Mouse (Mus musculus) CH12.LX (cell line): ENCODE data around the gene Mpo. TPM values are rescaled to one million over a fixed set of nuclear protein-coding genes. Genes with fewer than 3 reads are reported as not detected.
A peak's percentile ranks its signal among the peaks of the same experiment; 100 is the strongest.

Source experiments
- DNase-seq: peaks from one replicate; pipeline ENCODE4 v3.0.0-alpha.2; 2013; ENCODE audit errors: extremely low read depth
- H3K27ac ChIP-seq: 2 replicates; pipeline ENCODE4 v1.5.1; 2012; ENCODE audit warnings: low read depth, mild to moderate bottlenecking, control low read depth, moderate library complexity; ENCODE audit not compliant: insufficient read depth
- H3K27me3 ChIP-seq: replicated peaks from 2 replicates; pipeline ENCODE3; 2012; ENCODE audit warnings: inconsistent platforms
- H3K36me3 ChIP-seq, 2 experiments: replicated peaks in 1 of 2; 2 replicates each; pipeline versions ENCODE3 to v1.6.1; 2012; ENCODE audit warnings: inconsistent platforms in 1 of 2, low read length in 1 of 2, mild to moderate bottlenecking in 1 of 2, mixed read lengths in 1 of 2, moderate library complexity in 1 of 2; ENCODE audit not compliant: control insufficient read depth in 1 of 2, insufficient read depth in 1 of 2
- H3K4me1 ChIP-seq, 2 experiments: 2 replicates each; pipeline ENCODE4 v1.6.1; 2012; ENCODE audit warnings: inconsistent platforms in 1 of 2, moderate library complexity in 1 of 2; ENCODE audit not compliant: insufficient read depth in 2 of 2, control insufficient read depth in 1 of 2
- H3K4me2 ChIP-seq: 2 replicates; pipeline ENCODE4 v1.6.1; 2012; ENCODE audit warnings: low read depth, mild to moderate bottlenecking, control low read depth; ENCODE audit not compliant: poor library complexity, insufficient read depth, severe bottlenecking
- H3K4me3 ChIP-seq, 3 experiments: fragments of 150-350 bp in 1 of 3; sonication (generic) in 1 of 3; replicated peaks in 1 of 3; 2 replicates each; pipeline versions ENCODE3 to v1.5.1; 2011 to 2012; ENCODE audit warnings: low read depth in 2 of 3, low read length in 2 of 3, mild to moderate bottlenecking in 2 of 3, moderate library complexity in 2 of 3, control low read depth in 1 of 3, improper control_type of control experiment in 1 of 3, inconsistent platforms in 1 of 3, mixed read lengths in 1 of 3; ENCODE audit not compliant: poor library complexity in 1 of 3
- H3K79me2 ChIP-seq: replicated peaks from 2 replicates; pipeline ENCODE4 v1.6.1; 2012; ENCODE audit warnings: mild to moderate bottlenecking, moderate library complexity; ENCODE audit not compliant: control insufficient read depth, poor library complexity, insufficient read depth, severe bottlenecking; ENCODE audit errors: extremely low read depth
- H3K9ac ChIP-seq: 2 replicates; pipeline ENCODE4 v1.6.1; 2012; ENCODE audit warnings: low read depth, mild to moderate bottlenecking, control low read depth, moderate library complexity; ENCODE audit not compliant: insufficient read depth
- H3K9me3 ChIP-seq: replicated peaks from 2 replicates; pipeline ENCODE3; 2012; ENCODE audit warnings: low read length, inconsistent platforms, mixed read lengths
- CHD2 ChIP-seq: IDR thresholded peaks from 2 replicates; pipeline ENCODE4 v1.6.1; 2011; ENCODE audit warnings: low read length, improper control_type of control experiment
- ELF1 ChIP-seq: IDR thresholded peaks from 2 replicates; pipeline ENCODE4 v1.6.1; 2014; ENCODE audit warnings: low read depth, mild to moderate bottlenecking, inconsistent platforms, low read length, improper control_type of control experiment
- EP300 ChIP-seq: IDR thresholded peaks from 2 replicates; pipeline ENCODE4 v1.6.1; 2011; ENCODE audit warnings: low read length, improper control_type of control experiment
- MAFK ChIP-seq: IDR thresholded peaks from 2 replicates; pipeline ENCODE4 v1.6.1; 2011; ENCODE audit warnings: low read length, improper control_type of control experiment; ENCODE audit not compliant: insufficient replicate concordance
- MAX ChIP-seq: IDR thresholded peaks from 2 replicates; pipeline ENCODE4 v1.6.1; 2011; ENCODE audit warnings: low read length, improper control_type of control experiment
- MEF2A ChIP-seq: IDR thresholded peaks from 2 replicates; pipeline ENCODE4 v1.6.1; 2014; ENCODE audit warnings: low read depth, mild to moderate bottlenecking, inconsistent platforms, low read length, improper control_type of control experiment, borderline replicate concordance
- MXI1 ChIP-seq: IDR thresholded peaks from 2 replicates; pipeline ENCODE4 v1.6.1; 2011; ENCODE audit warnings: mild to moderate bottlenecking, low read depth, low read length, improper control_type of control experiment
- PAX5 ChIP-seq: IDR thresholded peaks from 2 replicates; pipeline ENCODE4 v1.6.1; 2012; ENCODE audit warnings: low read length, inconsistent platforms, mixed read lengths
- POLR2A ChIP-seq: IDR thresholded peaks from 2 replicates; pipeline ENCODE4 v1.6.1; 2011; ENCODE audit warnings: low read depth, mild to moderate bottlenecking, improper control_type of control experiment, low read length
- POLR2AphosphoS2 ChIP-seq: IDR thresholded peaks from 2 replicates; pipeline ENCODE4 v1.6.1; 2011; ENCODE audit warnings: low read depth, low read length, improper control_type of control experiment
- RCOR1 ChIP-seq: conservative IDR thresholded peaks from 2 replicates; pipeline ENCODE4 v1.6.1; 2012; ENCODE audit warnings: low read depth, mild to moderate bottlenecking, inconsistent platforms, low read length, improper control_type of control experiment
- SIN3A ChIP-seq: IDR thresholded peaks from 2 replicates; pipeline ENCODE4 v1.6.1; 2012; ENCODE audit warnings: low read length, improper control_type of control experiment, inconsistent platforms
- SMC3 ChIP-seq: IDR thresholded peaks from 2 replicates; pipeline ENCODE4 v1.6.1; 2011; ENCODE audit warnings: low read depth, low read length, improper control_type of control experiment
- TBP ChIP-seq: conservative IDR thresholded peaks from 2 replicates; pipeline ENCODE4 v1.6.1; 2011; ENCODE audit warnings: low read depth, low read length, improper control_type of control experiment
- UBTF ChIP-seq: IDR thresholded peaks from 2 replicates; pipeline ENCODE4 v1.6.1; 2012; ENCODE audit warnings: low read depth, mild to moderate bottlenecking, inconsistent platforms, low read length, improper control_type of control experiment, moderate library complexity
- USF1 ChIP-seq: IDR thresholded peaks from 2 replicates; pipeline ENCODE4 v1.6.1; 2014; ENCODE audit warnings: low read depth, mild to moderate bottlenecking, inconsistent platforms, low read length, improper control_type of control experiment
- ZNF384 ChIP-seq: IDR thresholded peaks from 2 replicates; pipeline ENCODE4 v1.6.1; 2012; ENCODE audit warnings: low read depth, low read length, improper control_type of control experiment, inconsistent platforms
- dilution Hi-C: fragments of 300-500 bp; cut with MboI; formaldehyde crosslinking; loops from 2 replicates; pipeline ENCODE4 v1.14.3; 2020; ENCODE audit warnings: low sequenced_read_pairs; ENCODE audit not compliant: extremely low pct_unique_long_range_greater_than_20kb, extremely low pct_ligation_motif_present
- in situ Hi-C: fragments of 300-500 bp; cut with MboI; formaldehyde crosslinking; loops from 3 replicates; pipeline ENCODE4 v1.14.3; 2019; ENCODE audit warnings: low sequenced_read_pairs, low pct_ligation_motif_present, low pct_unique_long_range_greater_than_20kb, mixed read lengths
- polyA plus RNA-seq: library from polyadenylated mRNA; unstranded; fragments of >175 nt; gene quantifications from 2 replicates; pipeline ENCODE4 v1.2.1, GENCODE M21; 2012; ENCODE audit warnings: low read depth; ENCODE audit not compliant: insufficient read length
- total RNA-seq, 2 experiments: library from RNA; depleted of rRNA; stranded (reverse); fragments of 300-350 nt in 1 of 2; fragments of >200 nt in 1 of 2; gene quantifications; 2 replicates each; pipeline ENCODE4 v1.2.3; 2012 to 2014

Gene Mpo
- total and polyA plus RNA-seq, 3 experiments: not detected

DNA sequence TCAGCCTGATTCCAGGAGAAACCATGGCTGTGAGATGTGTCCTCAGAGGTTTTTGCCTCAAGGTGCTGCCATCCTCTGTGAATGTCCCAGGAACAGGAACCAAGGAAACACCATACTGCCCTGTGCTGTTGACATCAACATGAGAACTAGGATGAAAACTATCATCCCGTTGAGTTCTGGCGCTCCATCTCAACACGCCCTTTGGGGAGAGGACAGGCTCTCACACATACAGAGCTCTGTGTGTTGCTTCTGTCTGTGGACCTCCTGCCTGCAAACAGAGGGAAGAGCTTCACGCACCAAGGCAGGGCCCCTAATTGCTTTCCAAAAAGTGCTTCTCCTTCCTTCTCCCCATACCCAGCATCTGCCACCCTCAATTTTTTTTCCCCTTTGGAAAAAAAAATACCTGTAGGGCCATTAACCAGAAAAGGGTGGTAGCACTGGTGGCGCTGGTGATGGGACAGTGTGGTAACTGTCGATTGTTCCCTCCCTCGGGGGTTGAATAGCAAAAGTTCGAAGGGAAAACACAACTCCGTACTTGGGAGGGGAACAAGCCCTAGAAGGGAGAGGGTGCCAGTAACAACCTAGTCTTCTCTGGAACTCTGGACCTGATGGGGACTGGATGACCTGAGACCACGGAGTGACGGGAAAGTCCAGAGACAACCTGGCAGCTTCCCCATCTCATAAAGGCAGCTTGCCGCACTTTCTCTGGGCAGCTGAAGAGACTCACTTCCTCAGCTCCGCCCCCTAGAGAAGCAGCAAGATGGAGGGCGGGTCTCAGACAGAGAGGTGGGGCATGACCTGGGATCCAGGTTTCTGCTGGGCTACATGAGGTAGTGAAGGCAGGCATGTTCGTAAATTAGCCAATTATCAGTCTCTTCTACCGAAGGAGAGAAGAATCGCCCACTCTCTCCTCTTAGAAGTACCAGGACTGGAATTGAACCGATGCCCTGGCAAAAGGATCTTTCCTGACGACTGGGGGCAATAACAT, 45.0 kb upstream of the Mpo start (continued):
- TF ChIP-seq ELF1: peak; percentile 63; the same call in 1 of the 2 replicates
- no peak for TF ChIP-seq USF1
- peak; percentile 90; the same call in 1 of the 2 replicates for TF ChIP-seq RCOR1
- TF ChIP-seq EP300: peak; percentile 65
- 0 out of 2 replicates have a peak, but pooled peaks have one; percentile 27 for TF ChIP-seq MAX
- TF ChIP-seq SMC3: no peak; the same call in 1 of the 2 replicates
- TF ChIP-seq PAX5: no peak
- TF ChIP-seq MAFK: 0 out of 2 replicates have a peak, but pooled peaks have one; percentile 46
- TF ChIP-seq POLR2A: peak; percentile 90
- TF ChIP-seq MEF2A: peak; percentile 76; the same call in 1 of the 2 replicates
- peak; percentile 78 for TF ChIP-seq MXI1
- peak; percentile 47; the same call in 1 of the 2 replicates for TF ChIP-seq CHD2
- no peak; the same call in 1 of the 2 replicates for TF ChIP-seq ZNF384

DNA sequence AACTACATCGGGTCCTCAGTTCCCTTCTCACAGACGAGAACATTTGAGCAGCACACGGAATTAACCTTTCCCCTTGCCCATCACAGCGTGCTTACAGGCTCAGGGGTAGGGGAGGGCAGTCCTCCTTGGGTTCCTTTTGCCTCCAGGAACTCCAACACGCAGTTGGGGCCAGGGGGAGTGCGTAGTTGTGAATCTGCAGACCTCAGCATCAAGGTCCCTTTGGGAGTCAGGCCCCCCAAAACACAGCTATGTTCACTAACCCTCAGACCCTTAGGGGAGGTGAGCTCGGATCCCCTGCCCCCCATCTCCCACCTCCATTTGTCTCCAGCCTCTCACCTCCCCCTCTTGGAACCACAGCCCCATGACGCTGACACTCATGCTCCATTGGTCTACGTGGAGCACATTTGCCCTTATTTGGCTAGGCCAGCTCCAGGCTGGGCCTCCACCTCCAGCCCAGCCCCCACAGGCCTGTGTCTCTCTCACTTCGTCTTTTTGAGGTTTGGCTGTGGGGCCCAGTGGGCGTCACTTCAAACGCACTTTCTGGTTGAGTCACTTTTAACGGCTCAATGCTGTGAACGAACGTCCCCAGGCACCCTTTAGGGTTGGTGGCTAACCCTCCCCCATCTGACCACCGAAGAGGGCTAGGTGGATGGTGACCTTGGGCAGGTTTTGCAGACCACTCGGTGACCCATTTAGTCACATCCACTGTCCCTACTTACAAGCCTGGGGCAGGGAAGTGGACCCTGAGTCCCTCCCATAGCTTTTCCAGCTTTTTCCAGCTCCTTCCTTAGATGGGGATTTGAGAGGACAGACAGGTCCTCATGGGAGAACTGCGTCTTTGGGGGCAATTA, 44.0 kb upstream of the Mpo start:
- Histone ChIP-seq H3K79me2 (peaks cover 15% of the 10 kb centered on the region; the same call in 1 of the 2 replicates), H3K4me3 (peak overlapping the region; percentile 30 to 58 (median 54))
- dilution Hi-C loops: no loop called here
- TF ChIP-seq TBP (peak; percentile 81), UBTF (0 out of 2 replicates have a peak, but pooled peaks have one; percentile 25), POLR2A (peak; percentile 61), POLR2AphosphoS2 (0 out of 2 replicates have a peak, but pooled peaks have one; percentile 64), SIN3A (no peak)
- TF ChIP-seq, all 38 proteins: peak for 4
- H3K36me3 ChIP-seq: peaks cover 0 to 2% of the 10 kb centered on the region in 2 experiments
- H3K4me1 ChIP-seq: peaks cover 42 to 81% of the 10 kb centered on the region in 2 experiments
- no peaks in the 10 kb centered on the region for H3K9me3 ChIP-seq
- peak; percentile 100 for DNase-seq
- H3K4me2 ChIP-seq: peak overlapping the region; percentile 86
- peak overlapping the region; percentile 86 for H3K9ac ChIP-seq
- H3K27ac ChIP-seq: peak overlapping the region; percentile 98
- H3K27me3 ChIP-seq: no peaks in the 10 kb centered on the region
- in situ Hi-C loops: loop anchor here (5.0 kb wide), 1 partner anchor 87 kb away; the partner anchor contains the start of gene Rnf43
